Mouse (Mus musculus) heart, adult 2 months (tissue): Measurements from ENCODE around the gene Ccdc134. TPM values are rescaled to one million over a fixed set of nuclear protein-coding genes. Genes with fewer than 3 reads are reported as not detected.

Source experiments
- DNase-seq, 2 experiments: peaks; one replicate each; pipeline ENCODE4 v3.0.0; 2021
- H3K27ac ChIP-seq: fragments of 200-600 bp; 2 replicates; pipeline ENCODE4 v1.8.1; 2022
- H3K27me3 ChIP-seq: fragments of 200-500 bp; 2 replicates; pipeline ENCODE4 v1.6.1; 2012; ENCODE audit warnings: mild to moderate bottlenecking, low read length, inconsistent platforms, mixed read lengths; ENCODE audit not compliant: control insufficient read depth, insufficient read depth
- H3K36me3 ChIP-seq: fragments of 200-500 bp; 2 replicates; pipeline ENCODE4 v1.6.1; 2012; ENCODE audit warnings: low read length, inconsistent platforms; ENCODE audit not compliant: control insufficient read depth, insufficient read depth
- H3K4me1 ChIP-seq: fragments of 200-500 bp; 2 replicates; pipeline ENCODE4 v1.6.1; 2011; ENCODE audit warnings: low read length; ENCODE audit not compliant: control insufficient read depth, insufficient read depth
- H3K4me3 ChIP-seq: fragments of 200-600 bp; 2 replicates; pipeline ENCODE4 v1.8.1; 2022
- H3K79me2 ChIP-seq: fragments of 200-500 bp; replicated peaks from 2 replicates; pipeline ENCODE4 v1.6.1; 2012; ENCODE audit warnings: mild to moderate bottlenecking, inconsistent platforms, low read length, moderate library complexity, mixed read lengths; ENCODE audit not compliant: control insufficient read depth, insufficient read depth
- H3K9ac ChIP-seq: fragments of 200-500 bp; 2 replicates; pipeline ENCODE4 v1.6.1; 2012; ENCODE audit warnings: low read depth, mild to moderate bottlenecking, control low read depth, inconsistent platforms, low read length, mixed read lengths
- CTCF ChIP-seq: fragments of 200-600 bp; IDR thresholded peaks from 2 replicates; pipeline ENCODE4 v1.8.1; 2022; ENCODE audit warnings: antibody characterized with exemption, mild to moderate bottlenecking, moderate library complexity
- EP300 ChIP-seq: fragments of 200-500 bp; IDR thresholded peaks from 2 replicates; pipeline ENCODE4 v1.6.1; 2011; ENCODE audit warnings: low read depth, low read length, control low read depth; ENCODE audit not compliant: insufficient read depth
- POLR2A ChIP-seq: fragments of 200-500 bp; IDR thresholded peaks from 2 replicates; pipeline ENCODE4 v1.6.1; 2011; ENCODE audit warnings: mild to moderate bottlenecking, low read depth, low read length, control low read depth; ENCODE audit not compliant: insufficient read depth
- WGBS: fragments of 180-500 bp; shearing (Covaris S2); methylation state at CpG from one replicate; pipeline ENCODE4 v1.1.7; 2018; 5-methylcytosine and 5-hydroxymethylcytosine counted together
- intact Hi-C: fragments of 180-260 bp; cut with DNase I; formaldehyde crosslinking; loops from one replicate; pipeline ENCODE4 v1.15.1; 2025
- polyA plus RNA-seq: library from polyadenylated mRNA; depleted of rRNA; stranded (reverse); fragments of >200 nt; gene quantifications from 2 replicates; pipeline ENCODE4 v1.2.3, GENCODE M21; 2012
- total RNA-seq, 2 experiments: library from RNA; stranded (reverse); gene quantifications; 2 replicates each; pipeline ENCODE4 v1.2.3; 2021

Ccdc134 gene
- total and polyA plus RNA-seq, 3 experiments: 3.9 to 4.8 (median 4.0) TPM

DNA sequence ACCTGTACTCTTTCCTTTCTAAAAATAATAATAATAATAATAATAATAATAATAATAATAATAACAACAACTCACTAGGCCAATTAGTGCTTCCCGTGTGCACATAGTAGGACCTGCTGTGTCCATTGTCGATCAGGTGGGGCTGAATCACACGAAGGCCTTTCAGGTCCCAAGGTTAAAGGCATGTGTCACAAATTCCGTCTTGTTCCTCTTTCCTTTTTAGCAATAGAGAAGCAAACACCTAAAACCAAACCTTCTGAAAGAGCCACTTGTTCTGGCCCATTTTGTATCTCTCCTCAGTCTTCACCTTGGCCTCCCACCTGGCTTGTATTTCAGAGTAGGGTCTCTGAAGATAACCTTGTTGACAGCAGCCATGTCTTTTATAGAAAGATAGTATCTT, 23.5 kb downstream of the Ccdc134 start:
- no peak for DNase-seq
- Histone ChIP-seq H3K27ac (no peak overlapping the region), H3K4me3 (no peak overlapping the region), H3K79me2 (peaks cover 8% of the 10 kb centered on the region), H3K4me1 (peaks cover 3% of the 10 kb centered on the region), H3K27me3 (no peaks in the 10 kb centered on the region), H3K9ac (no peak overlapping the region), H3K36me3 (no peaks in the 10 kb centered on the region)
- 90% methylated on average over 4 of the region's 4 CpGs for WGBS
- intact Hi-C loops: no loop called here
- no peak for TF ChIP-seq CTCF
- TF ChIP-seq EP300: no peak
- no peak for TF ChIP-seq POLR2A

GRCm38 (mm10) chr15:82152022-82152421, 24.3 kb downstream of the Ccdc134 start:
- WGBS: 80% methylated on average over 12 of the region's 12 CpGs
- no peak overlapping the region for H3K4me3 ChIP-seq
- no peak for DNase-seq
- no peak overlapping the region for H3K9ac ChIP-seq
- H3K27me3 ChIP-seq: no peaks in the 10 kb centered on the region
- peaks cover 8% of the 10 kb centered on the region for H3K79me2 ChIP-seq
- TF ChIP-seq EP300: no peak
- H3K27ac ChIP-seq: no peak overlapping the region
- intact Hi-C loops: no loop called here
- peaks cover 1% of the 10 kb centered on the region; the same call in 1 of the 2 replicates for H3K4me1 ChIP-seq
- H3K36me3 ChIP-seq: no peaks in the 10 kb centered on the region

DNA sequence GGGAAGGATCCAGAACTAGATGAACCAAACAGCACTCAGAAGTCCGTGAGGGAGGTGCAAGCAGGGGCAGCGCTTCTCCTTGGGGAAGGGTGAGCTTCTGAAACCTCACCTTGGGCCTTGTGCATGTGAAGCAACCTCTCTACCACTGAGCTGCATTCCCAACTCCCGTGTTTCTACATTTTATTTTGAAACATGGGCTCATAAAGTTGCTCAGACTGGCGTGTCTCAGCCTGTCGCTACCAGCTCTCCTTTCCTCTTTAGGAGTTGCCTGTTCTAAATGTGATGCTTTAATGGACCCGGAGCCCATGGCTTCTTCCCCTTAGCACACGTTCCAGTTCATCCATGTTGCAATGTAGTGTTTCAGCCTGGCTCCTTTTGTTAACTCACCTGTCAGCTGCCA, 24.7 kb downstream of the Ccdc134 start:
- no peaks in the 10 kb centered on the region for H3K27me3 ChIP-seq
- no peak for TF ChIP-seq POLR2A
- no peak for TF ChIP-seq CTCF
- TF ChIP-seq EP300: no peak
- peaks cover 1% of the 10 kb centered on the region; the same call in 1 of the 2 replicates for H3K4me1 ChIP-seq
- no peak overlapping the region for H3K4me3 ChIP-seq
- no peak overlapping the region for H3K27ac ChIP-seq
- DNase-seq: no peak
- 90% methylated on average over 7 of the region's 7 CpGs for WGBS
- intact Hi-C loops: no loop called here
- no peak overlapping the region for H3K9ac ChIP-seq
- H3K79me2 ChIP-seq: peaks cover 8% of the 10 kb centered on the region
- no peaks in the 10 kb centered on the region for H3K36me3 ChIP-seq

DNA sequence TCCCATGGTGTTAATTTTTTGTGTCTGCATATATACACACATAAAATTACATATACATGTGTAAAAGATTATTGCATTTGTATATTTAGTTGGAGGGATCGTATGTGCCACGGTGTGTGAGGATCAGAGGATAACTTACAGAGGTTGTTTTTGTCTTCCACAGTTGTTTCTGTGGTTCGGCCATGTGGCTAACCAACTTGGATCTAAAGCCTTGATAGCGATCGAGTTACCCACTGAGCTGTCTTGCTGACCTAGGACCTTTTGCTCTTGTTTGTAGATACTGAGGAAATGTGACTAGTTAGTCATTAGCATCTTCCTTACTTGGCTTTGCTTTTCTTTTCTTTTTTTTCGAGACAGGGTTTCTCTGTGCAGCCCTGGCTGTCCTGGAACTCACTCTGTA, 28.6 kb downstream of the Ccdc134 start:
- intact Hi-C loops: no loop called here
- DNase-seq: no peak
- H3K4me1 ChIP-seq: peaks cover 7% of the 10 kb centered on the region
- peaks cover 4% of the 10 kb centered on the region for H3K79me2 ChIP-seq
- no peaks in the 10 kb centered on the region for H3K27me3 ChIP-seq
- H3K9ac ChIP-seq: no peak overlapping the region
- H3K4me3 ChIP-seq: no peak overlapping the region
- TF ChIP-seq POLR2A (no peak), CTCF (no peak), EP300 (no peak)
- no peaks in the 10 kb centered on the region for H3K36me3 ChIP-seq
- H3K27ac ChIP-seq: no peak overlapping the region
- 93% methylated on average over 6 of the region's 6 CpGs for WGBS

DNA sequence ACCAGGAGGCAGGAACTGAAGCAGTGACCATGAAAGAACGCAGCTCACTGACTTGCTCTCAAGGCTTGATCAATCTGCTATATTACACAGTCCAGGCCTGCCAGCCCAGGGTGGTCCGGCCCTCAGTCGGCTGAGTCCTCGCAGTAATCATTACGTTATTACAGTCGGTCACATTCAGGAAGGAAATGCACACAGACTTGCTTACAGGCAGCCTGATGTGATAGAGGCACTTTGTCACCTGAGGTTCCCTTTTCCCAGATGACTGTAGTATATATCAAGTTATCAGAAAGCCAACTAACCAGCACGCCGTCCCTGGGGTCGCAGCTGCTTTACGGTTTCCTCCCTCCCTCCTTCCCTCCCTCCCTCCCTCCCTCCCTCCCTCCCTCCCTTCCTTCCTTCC, 29.2 kb downstream of the Ccdc134 start:
- H3K27ac ChIP-seq: no peak overlapping the region
- peaks cover 4% of the 10 kb centered on the region for H3K79me2 ChIP-seq
- H3K27me3 ChIP-seq: no peaks in the 10 kb centered on the region
- DNase-seq: no peak
- H3K4me1 ChIP-seq: peaks cover 7% of the 10 kb centered on the region
- intact Hi-C loops: no loop called here
- no peaks in the 10 kb centered on the region for H3K36me3 ChIP-seq
- no peak overlapping the region for H3K9ac ChIP-seq
- H3K4me3 ChIP-seq: no peak overlapping the region
- 62% methylated on average over 10 of the region's 10 CpGs for WGBS
- TF ChIP-seq EP300 (no peak), CTCF (no peak)

- no peak overlapping the region for H3K27ac ChIP-seq
- H3K36me3 ChIP-seq: no peaks in the 10 kb centered on the region
- WGBS: 54% methylated on average over 17 of the region's 17 CpGs
- H3K27me3 ChIP-seq: no peaks in the 10 kb centered on the region
- peaks cover 4% of the 10 kb centered on the region for H3K79me2 ChIP-seq
- intact Hi-C loops: no loop called here
- no peak overlapping the region for H3K4me3 ChIP-seq
- no peak for DNase-seq
- H3K9ac ChIP-seq: no peak overlapping the region
- TF ChIP-seq CTCF: no peak
- TF ChIP-seq EP300: no peak
- no peak for TF ChIP-seq POLR2A
- H3K4me1 ChIP-seq: peaks cover 7% of the 10 kb centered on the region
Observed at GRCm38 (mm10) chr15:82158243-82159035, 30.7 kb downstream of the Ccdc134 start.
